Mouse (Mus musculus) liver, embryonic 16.5 days (tissue): ENCODE measurements around the gene Tma7. TPM values are rescaled to one million over a fixed set of nuclear protein-coding genes. Genes with fewer than 3 reads are reported as not detected.

Experiments
- ATAC-seq: fragments of 200-750 bp; cut with Nextera tagmentation; 2 replicates; pipeline ENCODE4 v1.8.0; 2017; ENCODE audit warnings: low read depth, mild to moderate bottlenecking, moderate number of reproducible peaks, moderate library complexity
- H3K27ac ChIP-seq: fragments of 300-500 bp; sonication (generic); 2 replicates; pipeline ENCODE4 v1.5.1; 2014; ENCODE audit warnings: mild to moderate bottlenecking, low read length
- H3K27me3 ChIP-seq: fragments of 300-500 bp; sonication (generic); 2 replicates; pipeline ENCODE4 v1.6.1; 2014; ENCODE audit warnings: low read depth, low read length, mixed read lengths; ENCODE audit not compliant: control insufficient read depth, insufficient read depth
- H3K36me3 ChIP-seq: fragments of 300-500 bp; sonication (generic); 2 replicates; pipeline ENCODE4 v1.6.1; 2014; ENCODE audit warnings: mild to moderate bottlenecking; ENCODE audit not compliant: control insufficient read depth, insufficient read depth
- H3K4me1 ChIP-seq: fragments of 300-500 bp; sonication (generic); 2 replicates; pipeline ENCODE4 v1.6.1; 2014; ENCODE audit warnings: low read depth, low read length, mixed read lengths; ENCODE audit not compliant: control insufficient read depth
- H3K4me2 ChIP-seq: fragments of 300-500 bp; sonication (generic); 2 replicates; pipeline ENCODE4 v1.6.1; 2014; ENCODE audit warnings: low read depth, low read length, mixed read lengths
- H3K4me3 ChIP-seq: fragments of 300-500 bp; sonication (generic); 2 replicates; pipeline ENCODE4 v1.5.1; 2014; ENCODE audit warnings: low read depth, mild to moderate bottlenecking, low read length
- H3K9ac ChIP-seq: fragments of 300-500 bp; sonication (generic); 2 replicates; pipeline ENCODE4 v1.6.1; 2014; ENCODE audit warnings: low read depth, low read length
- H3K9me3 ChIP-seq: fragments of 300-500 bp; sonication (generic); replicated peaks from 2 replicates; pipeline ENCODE4 v1.6.1; 2016; ENCODE audit warnings: low read length; ENCODE audit not compliant: control insufficient read depth
- WGBS: fragments of 180-500 bp; shearing (Covaris S2); extraction: QIAGEN DNeasy Blood & Tissue Kit; methylation state at CpG from one replicate; pipeline ENCODE4 v1.1.7; 2014; ENCODE audit not compliant: insufficient replicate concordance; 5-methylcytosine and 5-hydroxymethylcytosine counted together
- polyA plus RNA-seq: library from polyadenylated mRNA; unstranded; fragments of >200 nt; fragmentation: Nextera tagmentation; extraction: Ambion mirVana; gene quantifications from 2 replicates; pipeline ENCODE4 v1.2.1, GENCODE M21; 2015

Gene Tma7
- polyA plus RNA-seq, 1 experiment from 2014 or later, result 259 TPM

GRCm38 (mm10) chr9:109110240-109110639 is 27.9 kb upstream of the Tma7 start:
- WGBS, result 70% methylated on average over 11 of the region's 11 CpGs

DNA sequence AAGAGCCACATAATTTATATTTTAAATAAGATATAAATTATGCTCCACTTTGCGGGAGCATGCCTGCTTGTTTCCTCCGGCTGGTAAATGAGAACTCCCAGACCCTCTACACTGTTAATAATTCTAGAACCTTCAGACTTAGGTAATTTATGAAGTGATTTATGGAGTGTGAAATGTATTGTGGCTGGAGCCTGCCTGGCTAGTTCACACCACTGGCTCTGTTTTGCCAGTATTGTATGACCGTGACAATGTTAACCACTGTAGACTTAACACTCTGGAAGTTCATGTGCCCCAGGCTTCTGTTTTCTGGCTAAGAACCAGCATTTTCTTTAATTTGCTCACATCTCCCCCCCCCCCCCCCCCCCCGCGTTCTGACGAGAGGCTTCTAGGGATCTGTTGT is 25.0 kb upstream of the Tma7 start:
- Histone ChIP-seq H3K9me3 (no peaks in the 10 kb centered on the region), H3K27ac (no peak overlapping the region), H3K27me3 (no peaks in the 10 kb centered on the region), H3K9ac (no peak overlapping the region), H3K36me3 (no peaks in the 10 kb centered on the region; the same call in 1 of the 2 replicates), H3K4me3 (no peak overlapping the region), H3K4me1 (no peaks in the 10 kb centered on the region), H3K4me2 (no peak overlapping the region)
- ATAC-seq, result no peak
- 68% methylated on average over 4 of the region's 6 CpGs for WGBS

More at GRCm38 (mm10) chr9:109110240-109110639, 27.9 kb upstream of the Tma7 start:
- ATAC-seq, result no peak
- no peaks in the 10 kb centered on the region for H3K27me3 ChIP-seq
- H3K9ac ChIP-seq, result no peak overlapping the region
- no peak overlapping the region for H3K4me3 ChIP-seq
- no peaks in the 10 kb centered on the region; the same call in 1 of the 2 replicates for H3K36me3 ChIP-seq
- no peaks in the 10 kb centered on the region for H3K4me1 ChIP-seq
- no peaks in the 10 kb centered on the region for H3K9me3 ChIP-seq
- H3K4me2 ChIP-seq, result no peak overlapping the region
- no peak overlapping the region for H3K27ac ChIP-seq

GRCm38 (mm10) chr9:109105648-109106047 is 23.3 kb upstream of the Tma7 start:
- no peak overlapping the region for H3K4me3 ChIP-seq
- ATAC-seq, result no peak
- H3K9ac ChIP-seq, result no peak overlapping the region
- no peaks in the 10 kb centered on the region for H3K27me3 ChIP-seq
- no peak overlapping the region for H3K4me2 ChIP-seq
- H3K27ac ChIP-seq, result no peak overlapping the region
- WGBS, result 68% methylated on average over 12 of the region's 12 CpGs
- no peaks in the 10 kb centered on the region; the same call in 1 of the 2 replicates for H3K36me3 ChIP-seq
- H3K4me1 ChIP-seq, result no peaks in the 10 kb centered on the region
- no peaks in the 10 kb centered on the region for H3K9me3 ChIP-seq

DNA sequence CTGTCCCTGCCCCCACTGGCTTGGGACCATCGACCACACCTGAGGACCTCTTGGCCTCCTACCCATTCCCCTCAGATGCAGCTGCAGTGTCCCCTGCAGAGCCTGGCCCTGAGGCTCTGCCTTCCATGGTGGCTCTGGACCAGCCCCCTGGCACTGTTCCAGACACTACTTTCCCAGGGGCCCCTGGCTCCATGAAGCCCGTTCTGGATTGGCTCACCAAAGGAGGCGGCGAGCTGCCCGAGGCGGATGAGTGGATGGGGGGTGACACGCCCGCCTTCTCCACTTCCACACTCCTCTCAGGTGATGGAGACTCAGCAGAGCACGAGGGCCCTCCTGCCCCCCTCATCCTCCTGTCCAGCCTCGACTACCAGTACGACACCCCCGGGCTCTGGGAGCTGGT is 22.6 kb upstream of the Tma7 start:
- no peak overlapping the region for H3K4me2 ChIP-seq
- ATAC-seq, result no peak
- no peaks in the 10 kb centered on the region for H3K9me3 ChIP-seq
- H3K4me1 ChIP-seq, result no peaks in the 10 kb centered on the region
- no peak overlapping the region for H3K27ac ChIP-seq
- no peaks in the 10 kb centered on the region for H3K27me3 ChIP-seq
- no peaks in the 10 kb centered on the region; the same call in 1 of the 2 replicates for H3K36me3 ChIP-seq
- no peak overlapping the region for H3K4me3 ChIP-seq
- WGBS, result 68% methylated on average over 12 of the region's 12 CpGs
- H3K9ac ChIP-seq, result no peak overlapping the region

DNA sequence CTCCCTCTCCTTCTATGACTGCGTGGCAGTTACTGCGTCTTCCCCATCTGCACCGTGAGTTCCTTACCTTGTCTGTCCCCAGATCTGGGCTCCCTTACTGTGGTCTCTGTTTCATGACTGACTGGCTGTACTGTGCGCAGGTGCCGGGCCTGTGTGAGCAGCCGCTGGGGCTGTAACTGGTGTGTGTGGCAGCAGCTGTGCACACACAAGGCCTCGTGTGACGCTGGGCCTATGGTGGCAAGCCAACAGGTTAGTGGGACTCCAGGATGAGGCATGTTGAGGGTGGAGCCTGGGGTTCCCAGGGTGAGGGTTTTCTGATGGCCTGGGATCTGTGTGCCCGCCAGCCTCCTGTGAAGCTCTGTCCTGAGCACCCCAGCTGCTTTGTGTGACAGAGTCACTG is 21.7 kb upstream of the Tma7 start:
- no peaks in the 10 kb centered on the region; the same call in 1 of the 2 replicates for H3K36me3 ChIP-seq
- H3K27me3 ChIP-seq, result no peaks in the 10 kb centered on the region
- H3K9ac ChIP-seq, result no peak overlapping the region
- H3K4me3 ChIP-seq, result no peak overlapping the region
- no peaks in the 10 kb centered on the region for H3K4me1 ChIP-seq
- no peak overlapping the region for H3K4me2 ChIP-seq
- WGBS, result 79% methylated on average over 9 of the region's 9 CpGs
- no peak overlapping the region for H3K27ac ChIP-seq
- no peak for ATAC-seq
- H3K9me3 ChIP-seq, result no peaks in the 10 kb centered on the region

DNA sequence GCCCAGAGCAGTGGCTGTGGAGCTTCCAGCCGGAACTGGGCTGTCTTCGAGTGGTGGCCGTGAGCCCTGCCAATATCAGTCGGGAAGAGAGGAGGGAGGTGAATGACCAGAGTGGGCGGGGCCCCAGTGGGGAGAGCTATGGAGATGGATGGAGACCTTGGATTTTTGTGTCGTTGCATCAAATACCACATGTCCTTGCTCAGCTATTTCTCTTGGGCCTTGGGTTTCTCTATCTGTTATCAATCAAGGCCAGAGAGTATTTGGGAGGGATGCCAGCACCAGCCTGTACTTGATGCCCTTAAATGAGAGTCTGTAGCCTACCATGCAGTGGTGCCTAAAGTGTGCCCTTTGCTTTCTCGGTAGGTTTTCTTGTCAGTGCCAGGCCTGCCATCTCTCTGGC is 20.9 kb upstream of the Tma7 start:
- WGBS, result 55% methylated on average over 7 of the region's 7 CpGs
- ATAC-seq, result no peak

GRCm38 (mm10) chr9:109102541-109102940 is 20.2 kb upstream of the Tma7 start:
- no peak for ATAC-seq
- Histone ChIP-seq H3K27me3 (no peaks in the 10 kb centered on the region), H3K27ac (no peak overlapping the region), H3K36me3 (no peaks in the 10 kb centered on the region), H3K4me3 (no peak overlapping the region), H3K4me1 (peaks cover 3% of the 10 kb centered on the region), H3K9me3 (no peaks in the 10 kb centered on the region), H3K4me2 (no peak overlapping the region), H3K9ac (no peak overlapping the region)
- 49% methylated on average over 3 of the region's 3 CpGs for WGBS

More for the DNA sequence above, 20.9 kb upstream of the Tma7 start:
- Histone ChIP-seq H3K36me3 (no peaks in the 10 kb centered on the region), H3K4me2 (no peak overlapping the region), H3K4me3 (no peak overlapping the region), H3K9me3 (no peaks in the 10 kb centered on the region), H3K27me3 (no peaks in the 10 kb centered on the region), H3K4me1 (no peaks in the 10 kb centered on the region; the same call in 1 of the 2 replicates), H3K9ac (no peak overlapping the region), H3K27ac (no peak overlapping the region)

DNA sequence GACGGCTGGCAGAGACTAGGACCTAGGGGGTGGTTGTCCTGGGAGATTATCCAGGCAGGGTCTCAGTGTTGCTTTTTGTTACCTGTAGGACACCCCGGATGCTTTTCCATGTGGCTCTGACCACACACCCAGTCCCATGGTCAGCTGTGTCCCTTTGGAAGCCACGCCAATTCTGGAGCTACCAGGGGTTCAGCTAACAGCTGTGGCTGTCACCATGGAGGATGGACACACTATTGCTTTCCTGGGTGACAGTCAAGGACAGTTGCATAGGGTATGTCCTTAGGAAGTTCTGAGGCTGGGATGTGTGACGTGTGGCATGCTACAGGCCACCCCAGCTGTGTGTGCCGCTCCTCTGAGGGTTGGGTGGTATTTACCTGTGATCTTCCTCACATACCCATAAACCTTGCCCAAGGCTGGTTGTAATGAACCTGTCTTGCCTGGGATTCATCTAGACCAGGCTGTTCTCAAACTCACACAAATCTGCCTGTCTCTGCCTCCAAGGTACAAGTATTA is 19.6 kb upstream of the Tma7 start:
- Histone ChIP-seq H3K27me3 (peaks cover 5% of the 10 kb centered on the region), H3K4me2 (no peak overlapping the region), H3K4me1 (peaks cover 3% of the 10 kb centered on the region), H3K9ac (no peak overlapping the region), H3K9me3 (no peaks in the 10 kb centered on the region), H3K27ac (no peak overlapping the region), H3K36me3 (no peaks in the 10 kb centered on the region), H3K4me3 (no peak overlapping the region)
- ATAC-seq, result no peak
- WGBS, result 72% methylated on average over 5 of the region's 5 CpGs

DNA sequence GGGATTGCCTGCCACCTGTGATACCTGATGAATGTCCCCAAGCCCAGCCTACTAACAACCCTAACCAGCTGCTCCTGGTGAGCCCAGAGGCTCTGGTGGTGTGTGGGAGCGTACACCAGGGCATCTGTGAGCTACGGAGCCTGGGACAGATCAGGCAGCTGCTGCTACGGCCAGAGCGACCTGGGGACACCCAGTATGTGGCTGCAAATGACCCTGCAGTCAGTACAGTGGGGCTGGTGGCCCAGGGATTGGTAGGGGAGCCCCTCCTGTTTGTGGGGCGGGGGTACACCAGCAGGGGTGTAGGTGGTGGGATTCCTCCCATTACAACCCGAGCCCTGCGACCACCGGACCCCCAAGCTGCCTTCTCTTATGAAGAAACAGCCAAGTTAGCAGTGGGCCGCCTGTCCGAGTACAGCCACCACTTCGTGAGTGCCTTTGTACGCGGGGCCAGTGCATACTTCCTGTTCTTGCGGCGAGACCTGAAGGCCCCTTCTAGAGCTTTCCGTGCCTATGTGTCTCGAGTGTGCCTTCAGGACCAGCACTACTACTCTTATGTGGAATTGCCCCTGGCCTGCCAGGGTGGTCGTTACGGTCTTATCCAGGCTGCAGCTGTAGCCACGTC is 18.0 kb upstream of the Tma7 start:
- Histone ChIP-seq H3K4me3 (no peak overlapping the region), H3K9ac (no peak overlapping the region), H3K4me1 (peaks cover 3% of the 10 kb centered on the region), H3K36me3 (no peaks in the 10 kb centered on the region), H3K4me2 (no peak overlapping the region), H3K9me3 (no peaks in the 10 kb centered on the region), H3K27me3 (peaks cover 20% of the 10 kb centered on the region), H3K27ac (no peak overlapping the region)
- 52% methylated on average over 20 of the region's 20 CpGs for WGBS
- no peak for ATAC-seq
